Mouse (Mus musculus): Measurements from ENCODE around the gene Olfr402. TPM values are rescaled to one million over a fixed set of nuclear protein-coding genes. Genes with fewer than 3 reads are reported as not detected.
"Not testable (repeated sequence)": the region's sequence is repeated elsewhere in the genome, so short reads cannot be mapped to it uniquely, and the experiment has no call there.

Gene Olfr402
- not detected in 2 replicates for polyA plus RNA-seq (2012; rRNA removed)

- H3K4me3 ChIP-seq (replicated peaks; ENCODE audit: extremely low read depth, low read depth, low read length) = no peak within 1 kb of the TSS
- H3K4me1 ChIP-seq (ENCODE audit: control insufficient read depth, insufficient read depth, low read length) = no peaks in the 10 kb centered on the region
- DNase-seq = no peak
- 46% methylated on average over 3 of the region's 3 CpGs for WGBS
- no peak for TF ChIP-seq CTCF (IDR thresholded peaks at IDR 0.05; ENCODE audit: insufficient read depth, low read length)
- TF ChIP-seq POLR2A (IDR thresholded peaks at IDR 0.05; ENCODE audit: borderline replicate concordance, extremely low read depth, low read depth, low read length) = no peak
These were observed at the start of gene Olfr402 for GRCm38 (mm10) chr11:74153229-74153628. Olfr402 (plus strand) TSS chr11:74153529.

- Histone ChIP-seq H3K4me3 (replicated peaks; ENCODE audit: extremely low read depth, low read depth, low read length) (no peak overlapping the region), H3K4me1 (ENCODE audit: control insufficient read depth, insufficient read depth, low read length) (no peaks in the 10 kb centered on the region)
- DNase-seq = no peak
- TF ChIP-seq CTCF (IDR thresholded peaks at IDR 0.05; ENCODE audit: insufficient read depth, low read length) (no peak), POLR2A (IDR thresholded peaks at IDR 0.05; ENCODE audit: borderline replicate concordance, extremely low read depth, low read depth, low read length) (no peak)
- WGBS = 29% methylated on average over 5 of the region's 5 CpGs
These were observed 48.3 kb upstream of the Olfr402 start for GRCm38 (mm10) chr11:74105066-74105465.

GRCm38 (mm10) chr11:74113412-74113811 is 39.9 kb upstream of the Olfr402 start, which contains the start of gene Olfr401:
Olfr401 (plus strand) TSS chr11:74113712.
- H3K4me1 ChIP-seq (ENCODE audit: control insufficient read depth, insufficient read depth, low read length) = no peaks in the 10 kb centered on the region
- H3K4me3 ChIP-seq (replicated peaks; ENCODE audit: extremely low read depth, low read depth, low read length) = no peak within 1 kb of the TSS
- DNase-seq = no peak
- TF ChIP-seq CTCF (IDR thresholded peaks at IDR 0.05; ENCODE audit: insufficient read depth, low read length) = no peak
- no peak for TF ChIP-seq POLR2A (IDR thresholded peaks at IDR 0.05; ENCODE audit: borderline replicate concordance, extremely low read depth, low read depth, low read length)

- H3K4me3 ChIP-seq (replicated peaks; ENCODE audit: extremely low read depth, low read depth, low read length); H3K4me1 ChIP-seq (ENCODE audit: control insufficient read depth, insufficient read depth, low read length); DNase-seq: not testable (repeated sequence)
- WGBS = 17% methylated on average over 1 of the region's 1 CpGs
These were observed 13.3 kb upstream of the Olfr402 start for GRCm38 (mm10) chr11:74140001-74140400.

GRCm38 (mm10) chr11:74145866-74146265 is 7.5 kb upstream of the Olfr402 start:
- DNase-seq = no peak
- TF ChIP-seq CTCF (IDR thresholded peaks at IDR 0.05; ENCODE audit: insufficient read depth, low read length) (no peak), POLR2A (IDR thresholded peaks at IDR 0.05; ENCODE audit: borderline replicate concordance, extremely low read depth, low read depth, low read length) (no peak)
- Histone ChIP-seq H3K4me1 (ENCODE audit: control insufficient read depth, insufficient read depth, low read length) (no peaks in the 10 kb centered on the region), H3K4me3 (replicated peaks; ENCODE audit: extremely low read depth, low read depth, low read length) (no peak overlapping the region)

- TF ChIP-seq POLR2A (IDR thresholded peaks at IDR 0.05; ENCODE audit: borderline replicate concordance, extremely low read depth, low read depth, low read length) = no peak
These were observed 15.4 kb downstream of the Olfr402 start for GRCm38 (mm10) chr11:74168771-74169170.

GRCm38 (mm10) chr11:74183168-74183567 is 29.8 kb downstream of the Olfr402 start:
- DNase-seq = no peak
- no peaks in the 10 kb centered on the region for H3K4me1 ChIP-seq (ENCODE audit: control insufficient read depth, insufficient read depth, low read length)
- 70% methylated on average over 4 of the region's 4 CpGs for WGBS
- TF ChIP-seq POLR2A (IDR thresholded peaks at IDR 0.05; ENCODE audit: borderline replicate concordance, extremely low read depth, low read depth, low read length) (no peak), CTCF (IDR thresholded peaks at IDR 0.05; ENCODE audit: insufficient read depth, low read length) (no peak)
- no peak overlapping the region for H3K4me3 ChIP-seq (replicated peaks; ENCODE audit: extremely low read depth, low read depth, low read length)

More at GRCm38 (mm10) chr11:74168771-74169170, 15.4 kb downstream of the Olfr402 start:
- no peak for DNase-seq
- H3K4me3 ChIP-seq (replicated peaks; ENCODE audit: extremely low read depth, low read depth, low read length) = no peak overlapping the region
- H3K4me1 ChIP-seq (ENCODE audit: control insufficient read depth, insufficient read depth, low read length) = no peaks in the 10 kb centered on the region

GRCm38 (mm10) chr11:74183745-74184144 is 30.4 kb downstream of the Olfr402 start:
- H3K4me3 ChIP-seq (replicated peaks; ENCODE audit: extremely low read depth, low read depth, low read length) = no peak overlapping the region
- TF ChIP-seq POLR2A (IDR thresholded peaks at IDR 0.05; ENCODE audit: borderline replicate concordance, extremely low read depth, low read depth, low read length) = no peak
- TF ChIP-seq CTCF (IDR thresholded peaks at IDR 0.05; ENCODE audit: insufficient read depth, low read length) = no peak
- no peak for DNase-seq
- 69% methylated on average over 4 of the region's 4 CpGs for WGBS
- H3K4me1 ChIP-seq (ENCODE audit: control insufficient read depth, insufficient read depth, low read length) = no peaks in the 10 kb centered on the region

- no peak for DNase-seq
- H3K4me1 ChIP-seq (ENCODE audit: control insufficient read depth, insufficient read depth, low read length) = no peaks in the 10 kb centered on the region
- TF ChIP-seq CTCF (IDR thresholded peaks at IDR 0.05; ENCODE audit: insufficient read depth, low read length) = no peak
- no peak within 1 kb of the TSS for H3K4me3 ChIP-seq (replicated peaks; ENCODE audit: extremely low read depth, low read depth, low read length)
These were observed 32.6 kb downstream of the Olfr402 start, which contains the start of gene Olfr403 for GRCm38 (mm10) chr11:74185949-74186348. Olfr403 (plus strand) TSS chr11:74186249.

Other genes starting within 250 kb of the Olfr402 start
- gene Olfr395, start 244.2 kb upstream of the Olfr402 start, polyA plus RNA-seq (2012; rRNA removed) = not detected in 2 replicates
- not detected in 2 replicates for gene Olfr23, start 216.9 kb upstream of the Olfr402 start, polyA plus RNA-seq (2012; rRNA removed)
- gene Olfr397, start 192.7 kb upstream of the Olfr402 start, polyA plus RNA-seq (2012; rRNA removed) = not detected in 2 replicates
- not detected in 2 replicates for gene Olfr398, start 163.1 kb upstream of the Olfr402 start, polyA plus RNA-seq (2012; rRNA removed)
- gene Olfr139, start 97.0 kb upstream of the Olfr402 start, polyA plus RNA-seq (2012; rRNA removed) = not detected in 2 replicates
- not detected in 2 replicates for gene Olfr399, start 96.9 kb upstream of the Olfr402 start, polyA plus RNA-seq (2012; rRNA removed)
- gene Zfp616, start 83.6 kb upstream of the Olfr402 start, polyA plus RNA-seq (2012; rRNA removed) = not detected in 2 replicates
- not detected in 2 replicates for gene Olfr401, start 39.8 kb upstream of the Olfr402 start, polyA plus RNA-seq (2012; rRNA removed)
- gene Olfr403, start 32.7 kb downstream of the Olfr402 start, polyA plus RNA-seq (2012; rRNA removed) = not detected in 2 replicates
- gene Olfr43, start 57.9 kb downstream of the Olfr402 start, polyA plus RNA-seq (2012; rRNA removed) = not detected in 2 replicates
- gene Olfr406, start 106.3 kb downstream of the Olfr402 start, polyA plus RNA-seq (2012; rRNA removed) = not detected in 2 replicates
- gene Olfr59, start 130.2 kb downstream of the Olfr402 start, polyA plus RNA-seq (2012; rRNA removed) = not detected in 2 replicates
- gene Olfr410, start 184.5 kb downstream of the Olfr402 start, polyA plus RNA-seq (2012; rRNA removed) = not detected in 2 replicates
- gene Olfr411, start 199.1 kb downstream of the Olfr402 start, polyA plus RNA-seq (2012; rRNA removed) = not detected in 2 replicates
- not detected in 2 replicates for gene Olfr412, start 208.5 kb downstream of the Olfr402 start, polyA plus RNA-seq (2012; rRNA removed)

Measured in lung, adult 2 months (tissue).